Mouse (Mus musculus) olfactory bulb, adult 2 months (tissue): ENCODE results near the gene Tmem145.

Experiments
- CTCF ChIP-seq: fragments of 200-500 bp; IDR thresholded peaks from 2 replicates; pipeline ENCODE4 v1.5.1; 2012; ENCODE audit warnings: low read depth, mild to moderate bottlenecking, low read length, moderate library complexity; ENCODE audit not compliant: insufficient read depth
- POLR2A ChIP-seq: fragments of 200-500 bp; IDR thresholded peaks from 2 replicates; pipeline ENCODE4 v1.6.1; 2012; ENCODE audit warnings: mild to moderate bottlenecking, low read depth, low read length, moderate library complexity; ENCODE audit not compliant: insufficient read depth

- TF ChIP-seq CTCF (no peak), POLR2A (no peak)
Measured at GRCm38 (mm10) chr7:25326233-25326632, 20.3 kb downstream of the Tmem145 start.
